Mouse (Mus musculus) layer of hippocampus, postnatal 36 days (tissue): ENCODE data around the gene Plekhh2. TPM values are rescaled to one million over a fixed set of nuclear protein-coding genes. Genes with fewer than 3 reads are reported as not detected.

Experiments
- DNase-seq, 2 experiments: peaks; one replicate each; pipeline ENCODE4 v3.0.0; 2022
- total RNA-seq, 2 experiments: library from RNA; stranded (reverse); gene quantifications; 2 replicates each; pipeline ENCODE4 v1.2.3; 2021

The Plekhh2 gene
- total RNA-seq, 2 experiments from 2014 or later: 4.0 to 5.0 TPM

DNA sequence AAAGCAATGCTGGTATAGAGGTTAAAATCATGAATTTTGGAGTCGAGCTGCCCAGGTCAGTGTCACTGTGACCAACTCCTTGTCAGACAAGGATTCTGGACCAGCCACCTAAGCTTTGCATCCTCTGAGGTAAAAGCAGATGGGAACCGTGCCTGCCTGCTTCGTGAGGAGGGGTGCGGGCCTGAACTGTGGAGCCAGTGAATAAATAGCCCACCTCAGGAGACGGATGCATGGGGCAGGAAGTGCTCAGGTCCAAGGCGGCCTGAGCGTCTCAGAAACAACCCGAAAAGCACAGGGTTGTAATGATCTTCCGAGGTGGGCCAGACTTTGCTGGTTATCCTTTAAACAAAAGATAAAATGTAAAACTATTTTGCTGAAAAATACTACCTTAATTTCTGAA, 133.4 kb downstream of the Plekhh2 start:
- no peak for DNase-seq

DNA sequence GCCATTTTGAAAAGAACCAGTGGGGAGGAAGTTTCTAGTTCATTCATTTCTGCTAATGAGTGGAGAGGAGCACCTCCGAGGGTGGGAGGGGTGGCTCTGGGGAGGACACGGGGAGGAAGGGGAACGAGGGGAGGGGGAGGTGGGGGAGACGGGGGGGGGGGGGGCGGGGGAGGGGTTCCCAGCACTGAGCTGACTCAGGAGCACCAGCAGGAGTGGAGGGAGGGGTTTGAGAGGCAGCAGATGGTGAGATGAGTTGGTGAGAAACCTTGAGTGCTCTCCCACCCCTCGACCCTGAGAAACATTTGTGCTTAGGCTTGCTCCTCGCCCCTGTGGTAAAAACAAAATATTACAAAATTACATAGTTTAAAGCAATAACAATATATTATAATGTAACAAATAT, 134.2 kb downstream of the Plekhh2 start:
- DNase-seq: no peak

DNA sequence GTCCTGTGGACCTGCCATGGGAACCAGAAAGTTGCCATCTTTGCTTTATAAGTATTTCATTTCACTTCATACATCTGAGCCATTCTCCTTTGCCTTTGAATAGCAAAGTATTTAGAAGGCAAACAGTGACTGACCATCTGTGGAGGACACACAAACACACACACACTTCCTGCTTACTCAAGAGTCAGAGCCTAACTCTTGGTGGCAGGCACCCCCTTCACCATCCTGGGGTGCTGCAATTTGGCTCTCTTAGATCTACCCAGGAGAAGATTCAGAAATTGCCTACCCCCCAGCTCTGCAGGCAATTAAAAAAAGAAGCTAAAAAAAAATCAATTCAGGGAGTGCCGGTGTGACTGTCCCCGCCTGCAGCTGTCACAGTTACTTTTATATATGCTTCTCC, 134.8 kb downstream of the Plekhh2 start:
- no peak for DNase-seq

DNA sequence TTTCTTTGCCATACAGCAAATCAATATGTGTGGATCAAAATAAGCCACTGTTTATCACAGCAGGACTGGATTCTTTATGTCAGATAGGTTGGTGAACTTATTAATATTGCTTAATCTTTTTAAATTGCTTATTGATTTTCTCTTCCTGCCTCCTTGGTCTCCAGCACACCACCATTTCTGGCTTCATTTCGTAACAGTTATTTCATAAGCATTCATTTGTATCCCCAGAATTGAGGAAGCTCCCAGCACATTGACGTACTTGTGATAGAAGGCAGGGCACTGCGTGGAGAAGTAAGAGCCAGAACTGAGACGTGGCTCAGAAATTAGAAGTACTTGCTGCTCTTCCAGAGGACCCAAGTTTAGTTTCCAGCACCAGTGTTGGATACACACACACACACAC, 135.9 kb downstream of the Plekhh2 start:
- DNase-seq: no peak

DNA sequence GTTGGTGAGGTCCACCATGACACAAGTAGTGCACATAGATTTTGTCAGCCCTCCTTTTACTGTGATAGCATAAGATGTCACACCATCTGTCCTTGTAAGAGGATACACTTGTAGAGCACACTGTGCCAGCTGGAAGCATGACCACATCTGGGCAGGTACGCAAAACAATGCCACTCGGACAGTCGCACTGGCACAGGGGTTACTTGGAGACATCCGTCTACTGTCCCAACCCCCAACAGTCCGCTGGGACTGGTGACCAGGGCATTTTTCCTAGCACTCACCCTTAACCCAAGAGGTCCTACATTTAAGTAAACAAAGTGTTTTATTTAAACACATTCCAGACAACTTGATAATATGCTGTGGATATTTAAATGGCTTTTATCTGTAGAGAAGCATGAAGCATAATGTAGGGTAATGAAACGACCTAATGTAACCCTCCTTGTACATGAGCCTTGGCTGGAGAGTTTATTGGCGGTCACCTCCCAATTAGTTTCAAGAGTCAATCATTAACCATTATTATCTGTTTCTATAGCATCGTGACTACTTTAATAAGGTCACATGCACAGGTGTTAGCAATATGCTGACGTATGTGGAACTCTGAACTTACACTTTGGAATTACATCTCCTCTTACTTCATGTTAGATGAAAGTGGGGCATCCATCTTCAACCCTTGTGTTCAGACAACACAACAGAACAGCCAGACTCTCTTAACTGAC, 138.8 kb downstream of the Plekhh2 start:
- DNase-seq: no peak

DNA sequence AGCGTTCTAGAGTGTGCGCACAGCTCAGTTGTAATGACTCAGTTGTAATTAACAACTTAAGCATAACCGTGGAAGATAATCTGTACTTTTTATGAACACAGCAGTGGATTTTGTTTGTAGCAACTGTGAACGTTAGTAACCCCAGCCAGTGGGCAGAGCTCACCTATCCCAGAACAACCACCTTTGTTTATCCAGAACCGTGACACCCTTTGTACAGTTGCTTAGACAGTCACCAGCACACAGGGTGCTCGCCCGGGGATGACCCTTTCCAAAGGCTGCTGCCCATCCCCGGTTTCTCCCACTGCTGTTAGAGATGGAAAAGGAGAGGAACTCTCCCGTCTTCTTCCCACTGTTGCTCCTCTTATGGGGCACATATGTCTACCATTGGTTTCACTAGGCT, 141.8 kb downstream of the Plekhh2 start:
- DNase-seq: no peak

DNA sequence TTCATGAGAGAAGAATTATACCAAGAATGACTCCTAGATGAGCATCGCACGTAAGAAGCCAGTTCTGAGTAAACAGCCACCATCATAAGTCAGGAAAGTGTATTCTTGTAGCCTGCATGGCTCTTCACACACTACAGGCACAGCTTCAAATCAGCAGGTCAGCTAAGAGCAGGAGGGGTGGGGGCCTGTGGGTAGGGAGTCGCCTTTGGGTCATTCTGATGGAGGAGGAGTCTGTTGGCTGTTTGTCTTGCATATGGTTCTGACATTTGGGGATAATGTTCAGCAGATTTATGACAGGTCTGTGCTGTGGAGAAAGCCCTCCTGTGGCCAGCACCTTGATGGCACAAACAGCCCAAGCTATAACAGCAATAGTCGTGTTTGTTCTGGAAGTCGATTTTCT, 144.5 kb downstream of the Plekhh2 start:
- DNase-seq: no peak

DNA sequence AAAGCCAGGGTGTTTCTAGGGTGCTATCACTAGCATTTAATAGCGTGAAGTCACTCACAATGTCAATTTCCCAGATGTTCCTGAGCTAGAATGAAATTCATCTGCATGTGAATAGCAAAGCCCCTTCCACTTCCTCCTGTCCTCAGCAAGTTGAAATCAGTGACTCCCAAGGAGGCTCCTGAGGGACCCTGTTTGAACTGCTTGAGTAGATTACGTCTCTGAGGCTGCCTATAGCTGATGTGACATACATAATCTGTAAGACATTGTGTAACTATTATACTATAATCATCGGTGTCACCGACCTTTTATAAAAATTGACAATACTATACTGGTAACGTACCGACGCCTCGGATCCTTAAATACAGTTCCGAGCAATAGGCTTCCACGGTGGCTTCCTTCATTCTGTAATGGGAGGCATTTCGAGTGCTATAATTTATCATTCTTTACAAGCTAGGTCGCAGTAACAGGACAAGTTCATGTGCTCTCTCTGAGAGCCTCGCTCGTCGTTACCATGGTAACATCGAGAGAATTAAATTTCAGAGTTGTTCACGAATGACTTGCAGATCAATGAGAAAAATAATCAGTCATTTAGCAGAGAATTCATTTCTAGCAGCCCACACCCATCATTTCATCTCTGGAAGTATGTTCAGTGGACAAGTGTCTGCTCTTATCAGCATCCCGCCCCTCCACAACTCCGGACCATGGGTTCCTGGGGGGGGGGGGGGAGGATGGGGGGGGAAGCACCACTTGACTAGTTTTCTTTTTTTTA, 145.1 kb downstream of the Plekhh2 start:
- no peak for DNase-seq

DNA sequence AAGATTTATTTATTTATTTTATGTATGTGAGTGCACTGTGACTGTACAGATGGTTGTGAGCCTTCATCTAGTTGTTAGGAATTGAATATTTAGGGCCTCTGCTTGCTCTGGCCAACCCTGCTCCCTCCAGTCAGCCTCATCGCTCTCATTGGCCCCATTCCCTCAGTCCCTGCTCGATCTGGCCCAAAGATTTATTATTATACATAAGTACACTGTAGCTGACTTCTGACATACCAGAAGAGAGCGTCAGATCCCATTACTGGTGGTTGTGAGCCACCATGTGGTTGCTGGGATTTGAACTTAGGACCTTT, 145.7 kb downstream of the Plekhh2 start:
- no peak for DNase-seq

DNA sequence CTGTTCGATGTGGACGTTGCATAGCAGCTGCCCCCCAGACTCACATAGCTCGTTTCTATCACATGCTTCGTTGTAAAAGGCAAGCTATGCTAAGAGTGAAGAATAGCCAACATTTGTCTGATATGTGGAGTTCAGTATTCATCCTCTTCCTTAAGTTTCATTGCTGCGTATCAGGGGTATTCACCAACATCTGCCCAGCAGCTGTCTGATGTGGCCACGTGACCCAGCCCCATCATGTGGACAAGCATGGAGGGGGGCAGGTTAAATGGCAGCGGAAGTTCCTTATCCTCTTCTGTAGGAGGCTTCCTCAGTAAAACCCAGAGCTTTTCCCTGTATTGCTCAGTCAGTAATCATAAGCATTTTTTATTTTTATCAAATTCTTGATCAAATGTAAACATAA, 146.1 kb downstream of the Plekhh2 start:
- DNase-seq: no peak

DNA sequence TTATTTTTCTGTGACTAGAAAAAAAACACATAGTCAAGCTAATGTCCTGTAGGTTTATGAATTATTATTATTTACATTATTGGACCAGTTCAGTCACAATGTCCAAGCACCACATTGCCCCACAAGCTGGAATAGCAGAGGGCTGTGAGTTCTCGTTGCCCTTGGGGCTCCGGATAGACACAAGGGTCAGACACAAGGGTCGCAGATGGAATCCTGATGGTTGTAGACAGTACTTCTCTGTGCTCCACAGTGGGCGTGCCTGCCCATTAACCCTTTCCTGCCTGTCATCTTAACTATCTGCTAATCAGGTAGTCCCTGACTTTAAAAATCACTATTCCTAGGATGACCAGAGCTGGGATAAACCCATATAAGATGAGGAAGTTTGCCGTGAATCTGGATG, 146.5 kb downstream of the Plekhh2 start:
- no peak for DNase-seq

DNA sequence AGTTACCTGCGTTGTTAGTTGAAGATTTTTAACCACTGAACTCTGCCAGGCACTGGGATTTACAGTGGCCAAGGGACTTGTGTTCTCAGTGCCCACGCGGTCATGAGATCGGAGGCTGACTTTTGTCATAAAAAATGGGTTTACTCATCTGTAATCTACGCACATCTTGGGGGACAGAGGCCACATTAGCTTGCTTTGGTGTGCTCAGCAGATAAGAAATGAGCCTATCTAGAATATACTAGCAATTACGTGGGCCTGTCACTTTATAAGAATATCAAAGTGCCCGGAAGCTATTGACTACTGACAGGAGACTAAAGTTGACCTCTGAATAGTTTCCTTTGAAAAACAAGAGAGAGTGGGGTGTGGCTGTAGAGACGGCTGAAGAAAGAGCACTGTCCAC, 147.3 kb downstream of the Plekhh2 start:
- no peak for DNase-seq

DNA sequence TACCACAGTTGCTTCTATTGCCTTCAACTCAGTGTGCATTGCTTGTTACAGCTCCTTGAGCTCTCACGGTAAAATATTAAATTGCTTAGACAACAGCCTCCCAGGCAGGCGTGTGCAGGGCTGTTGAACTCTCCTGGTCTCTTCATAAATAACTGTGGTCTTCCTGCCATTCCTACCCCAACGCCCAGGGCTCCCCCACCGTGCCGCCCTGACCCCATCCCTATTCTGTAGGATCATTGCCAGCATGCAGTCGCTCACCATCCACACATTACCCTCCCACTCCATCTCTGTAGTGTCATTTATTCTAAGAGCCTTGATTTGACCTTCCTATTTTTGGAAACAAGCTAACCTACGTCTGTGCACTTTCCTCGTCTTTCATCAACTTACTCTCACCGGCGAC, 153.4 kb downstream of the Plekhh2 start:
- no peak for DNase-seq

DNA sequence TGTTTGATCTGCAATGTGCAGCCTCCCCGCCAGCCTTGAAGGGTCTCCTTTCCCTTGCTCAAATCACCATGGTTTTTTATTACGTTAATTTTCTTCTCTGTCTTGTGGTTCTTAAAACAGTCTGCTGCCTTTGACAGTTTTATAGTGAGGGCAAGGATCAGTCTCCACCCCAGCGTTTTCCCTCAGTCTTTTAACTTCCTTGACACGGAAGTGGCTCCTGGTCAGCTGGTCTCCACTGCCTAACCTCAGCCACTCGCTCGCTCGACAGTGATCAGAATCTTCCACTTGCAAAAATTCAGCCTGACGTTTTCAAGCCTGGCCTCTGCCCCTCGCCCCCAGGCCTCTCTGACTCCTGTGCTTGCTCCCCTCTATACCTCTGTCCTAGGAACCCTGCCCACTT, 154.0 kb downstream of the Plekhh2 start:
- no peak for DNase-seq

DNA sequence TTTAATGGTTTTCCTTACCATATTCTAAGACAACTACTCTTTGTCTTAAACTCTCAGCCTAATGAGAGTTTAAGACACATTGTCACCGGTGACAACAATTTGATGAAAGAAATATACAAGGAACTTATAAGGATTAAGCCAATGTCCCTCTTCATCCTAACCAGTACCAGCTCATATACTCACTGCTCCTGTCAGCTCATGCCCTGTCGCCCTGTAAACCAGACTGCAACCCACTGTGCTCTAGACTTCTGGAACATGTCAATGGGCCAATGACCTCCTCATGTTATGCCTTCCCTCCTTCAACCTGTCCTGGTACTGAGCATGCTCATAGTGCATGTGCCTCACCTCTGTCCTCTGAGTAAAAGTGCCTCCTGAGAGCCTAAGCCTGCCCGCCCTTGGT, 156.2 kb downstream of the Plekhh2 start:
- DNase-seq: no peak

Other genes with a start within 250 kb of the Plekhh2 start
- 10 to 100 TPM; 14.7 to 17.3 TPM for gene Thada, start 45.7 kb upstream of the Plekhh2 start, total RNA-seq
- gene Dync2li1, start 114.6 kb downstream of the Plekhh2 start, total RNA-seq: 10 to 100 TPM; 19.1 TPM
- gene Abcg8, start 164.4 kb downstream of the Plekhh2 start, total RNA-seq: not detected
- gene Abcg5, start 171.1 kb downstream of the Plekhh2 start, total RNA-seq: not detected